Mouse (Mus musculus): ENCODE data around the gene Serinc5. TPM values are rescaled to one million over a fixed set of nuclear protein-coding genes. Genes with fewer than 3 reads are reported as not detected.

Gene Serinc5
- polyA plus RNA-seq, 1 experiment from 2014 or later, result 18.6 TPM

Other genes with a start within 250 kb of the Serinc5 start
- gene Ankrd34b, start 185.2 kb upstream of the Serinc5 start, polyA plus RNA-seq (2015; fragmentation: Nextera tagmentation; extraction: Ambion mirVana), result 1.8 and 1.9 TPM in 2 replicates
- gene Fam151b, start 127.1 kb upstream of the Serinc5 start, polyA plus RNA-seq (2015; fragmentation: Nextera tagmentation; extraction: Ambion mirVana), result 0.17 and 0.27 TPM in 2 replicates
- gene Zfyve16, start 80.2 kb upstream of the Serinc5 start, polyA plus RNA-seq (2015; fragmentation: Nextera tagmentation; extraction: Ambion mirVana), result 11.2 and 11.5 TPM in 2 replicates
- not detected in 2 replicates for gene Spz1, start 34.9 kb upstream of the Serinc5 start, polyA plus RNA-seq (2015; fragmentation: Nextera tagmentation; extraction: Ambion mirVana)
- gene Thbs4, start 183.7 kb downstream of the Serinc5 start, polyA plus RNA-seq (2015; fragmentation: Nextera tagmentation; extraction: Ambion mirVana), result 1.8 TPM in 2 replicates
- 4.1 and 4.7 TPM in 2 replicates for gene Mtx3, start 233.7 kb downstream of the Serinc5 start, polyA plus RNA-seq (2015; fragmentation: Nextera tagmentation; extraction: Ambion mirVana)

Measured in hindbrain, embryonic 13.5 days (tissue).